Mouse (Mus musculus) forelimb bud, embryonic 11.5 days (tissue): ENCODE measurements around the gene Gpr89.

ENCODE experiments used
- DNase-seq: peaks from one replicate; pipeline ENCODE4 v3.0.0-alpha.2; 2012; ENCODE audit warnings: low read depth, low spot score

Gene Gpr89

GRCm38 (mm10) chr3:96904851-96905541 lies at the start of gene Gpr89:
Gene Gpr89, minus strand, starts transcription at chr3:96905346.
- peak; percentile 93 for DNase-seq

- DNase-seq = peak; percentile 14
Measured at GRCm38 (mm10) chr3:96953489-96954233, 48.5 kb upstream of the Gpr89 start.

GRCm38 (mm10) chr3:96942706-96943105 lies 37.6 kb upstream of the Gpr89 start:
- no peak for DNase-seq

- DNase-seq = peak; percentile 87
Measured at GRCm38 (mm10) chr3:96938738-96939137, 33.6 kb upstream of the Gpr89 start.

GRCm38 (mm10) chr3:96937606-96938005 lies 32.5 kb upstream of the Gpr89 start:
- no peak for DNase-seq

- peak; percentile 82 for DNase-seq
Measured at GRCm38 (mm10) chr3:96936241-96936640, 31.1 kb upstream of the Gpr89 start.

GRCm38 (mm10) chr3:96931261-96931681 lies 26.1 kb upstream of the Gpr89 start:
- DNase-seq = no peak

GRCm38 (mm10) chr3:96925920-96926319 lies 20.8 kb upstream of the Gpr89 start, which contains the start of gene Gja8:
Gene Gja8, minus strand, starts transcription at chr3:96926020.
- no peak for DNase-seq

- DNase-seq = no peak
Measured at GRCm38 (mm10) chr3:96924631-96925030, 19.5 kb upstream of the Gpr89 start.

GRCm38 (mm10) chr3:96920991-96921390 lies 15.8 kb upstream of the Gpr89 start:
- DNase-seq = peak; percentile 69

GRCm38 (mm10) chr3:96905592-96905991 lies 446 bp upstream of the Gpr89 start:
- no peak for DNase-seq

GRCm38 (mm10) chr3:96904393-96904792 lies 753 bp downstream of the Gpr89 start, which contains the start of gene Gja5:
Gene Gja5, plus strand, starts transcription at chr3:96904693.
- no peak for DNase-seq

- DNase-seq = no peak
Measured at GRCm38 (mm10) chr3:96902336-96902999, 2.7 kb downstream of the Gpr89 start.

GRCm38 (mm10) chr3:96883690-96884089 lies 21.5 kb downstream of the Gpr89 start:
- no peak for DNase-seq

GRCm38 (mm10) chr3:96882061-96882849 lies 22.9 kb downstream of the Gpr89 start:
- DNase-seq = no peak

- DNase-seq = no peak
Measured at GRCm38 (mm10) chr3:96881557-96881956, 23.6 kb downstream of the Gpr89 start.

- DNase-seq = no peak
Measured at GRCm38 (mm10) chr3:96880385-96880784, 24.8 kb downstream of the Gpr89 start.

GRCm38 (mm10) chr3:96879536-96879935 lies 25.6 kb downstream of the Gpr89 start:
- no peak for DNase-seq

- DNase-seq = no peak
Measured at GRCm38 (mm10) chr3:96874808-96875571, 30.2 kb downstream of the Gpr89 start.

GRCm38 (mm10) chr3:96872501-96872900 lies 32.6 kb downstream of the Gpr89 start:
- DNase-seq = no peak

- DNase-seq = no peak
Measured at GRCm38 (mm10) chr3:96871070-96871469, 34.1 kb downstream of the Gpr89 start.
